Mouse (Mus musculus): Measurements from ENCODE around the gene Ncor2.

Ncor2 gene

GRCm38 (mm10) chr5:125190105-125190813, 11.2 kb upstream of the Ncor2 start:
- no peak for DNase-seq

- DNase-seq: peak; percentile 68
These were observed 10.6 kb upstream of the Ncor2 start for GRCm38 (mm10) chr5:125189625-125190024.

DNA sequence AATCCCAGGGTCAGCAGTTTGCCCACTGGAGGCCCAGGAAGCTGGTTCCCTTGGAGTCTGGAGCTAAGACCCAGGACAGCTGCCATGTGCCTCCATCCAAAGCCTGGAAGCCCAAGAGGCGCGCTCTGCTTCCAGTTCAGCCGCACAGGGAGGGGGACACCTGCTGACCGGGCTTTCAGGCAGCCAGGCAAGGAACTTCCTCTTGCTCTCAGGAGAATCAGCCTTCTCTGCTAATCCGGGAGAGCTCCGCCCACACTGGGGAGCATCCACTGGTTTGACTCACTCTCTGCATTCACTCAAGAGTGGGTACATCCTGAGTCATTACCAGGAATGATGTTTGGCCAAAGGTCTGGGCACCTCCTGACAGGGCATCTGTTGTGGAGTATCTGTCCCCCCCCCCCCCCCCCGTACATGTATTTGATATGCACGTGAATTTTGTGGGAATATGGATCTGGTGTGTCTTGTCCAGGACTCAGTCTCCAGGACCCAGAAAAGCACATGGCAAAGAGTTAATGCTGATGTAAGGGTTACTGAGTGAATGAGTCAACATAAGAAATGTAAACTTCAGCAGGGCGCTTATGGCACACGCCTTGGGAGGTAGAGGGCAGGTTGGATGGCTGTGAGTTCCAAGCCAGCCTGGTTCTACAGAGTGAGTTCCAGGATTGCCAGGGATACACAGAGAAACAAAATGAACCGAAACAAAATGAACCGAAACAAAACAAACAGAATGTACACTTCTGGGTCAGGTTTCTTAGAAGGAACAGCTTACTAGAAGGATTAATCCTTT, 10.0 kb upstream of the Ncor2 start:
- no peak for DNase-seq

- no peak for DNase-seq
These were observed 5.8 kb upstream of the Ncor2 start for GRCm38 (mm10) chr5:125184826-125185225.

- DNase-seq: no peak
These were observed 4.4 kb upstream of the Ncor2 start for GRCm38 (mm10) chr5:125183321-125184003.

- no peak for DNase-seq
These were observed 1.7 kb upstream of the Ncor2 start for GRCm38 (mm10) chr5:125180630-125181263.

DNA sequence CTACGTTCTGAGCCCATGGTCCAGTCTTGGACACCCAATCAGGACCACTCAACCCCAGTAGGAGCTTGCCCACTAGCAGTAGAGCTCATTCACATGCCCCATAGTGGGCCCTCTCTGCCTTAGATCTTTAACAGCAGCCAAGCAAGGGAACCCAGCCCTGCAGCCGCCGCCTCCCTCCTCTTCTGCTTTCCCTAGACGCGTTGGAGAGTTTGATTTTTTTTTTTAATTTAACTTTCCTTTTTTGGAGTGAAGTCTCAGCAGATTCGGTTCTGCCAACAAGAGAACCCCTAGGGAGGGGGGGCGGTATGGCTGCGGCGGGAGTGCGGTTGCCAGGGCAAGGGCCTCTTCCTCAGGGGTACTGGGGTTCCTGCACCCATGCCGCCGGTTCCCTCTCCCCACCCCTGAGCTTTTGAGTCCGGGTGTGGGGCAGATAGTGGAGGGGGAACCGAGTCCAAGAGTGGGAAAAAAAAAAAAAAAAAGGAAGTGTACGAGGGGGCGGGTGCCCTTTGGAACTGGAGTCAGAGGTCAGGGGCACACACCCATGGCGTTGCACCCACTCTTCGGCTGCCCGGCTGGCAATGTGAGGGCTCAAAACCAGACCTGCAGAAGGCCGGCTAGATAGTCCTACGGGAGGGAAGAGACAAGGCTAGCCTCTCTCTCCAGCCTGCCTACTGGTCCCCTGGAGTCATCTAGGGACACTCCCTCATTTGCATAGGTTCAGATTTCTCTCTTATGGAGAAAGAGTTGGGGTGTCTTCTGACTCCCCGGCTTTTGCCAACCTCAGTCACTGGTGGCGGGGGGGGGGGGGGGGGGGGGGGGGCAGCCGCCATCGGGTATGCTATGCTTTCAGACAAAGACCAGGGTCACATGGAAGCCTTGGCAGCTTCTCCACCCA, 963 bp upstream of the Ncor2 start:
- DNase-seq: no peak

DNA sequence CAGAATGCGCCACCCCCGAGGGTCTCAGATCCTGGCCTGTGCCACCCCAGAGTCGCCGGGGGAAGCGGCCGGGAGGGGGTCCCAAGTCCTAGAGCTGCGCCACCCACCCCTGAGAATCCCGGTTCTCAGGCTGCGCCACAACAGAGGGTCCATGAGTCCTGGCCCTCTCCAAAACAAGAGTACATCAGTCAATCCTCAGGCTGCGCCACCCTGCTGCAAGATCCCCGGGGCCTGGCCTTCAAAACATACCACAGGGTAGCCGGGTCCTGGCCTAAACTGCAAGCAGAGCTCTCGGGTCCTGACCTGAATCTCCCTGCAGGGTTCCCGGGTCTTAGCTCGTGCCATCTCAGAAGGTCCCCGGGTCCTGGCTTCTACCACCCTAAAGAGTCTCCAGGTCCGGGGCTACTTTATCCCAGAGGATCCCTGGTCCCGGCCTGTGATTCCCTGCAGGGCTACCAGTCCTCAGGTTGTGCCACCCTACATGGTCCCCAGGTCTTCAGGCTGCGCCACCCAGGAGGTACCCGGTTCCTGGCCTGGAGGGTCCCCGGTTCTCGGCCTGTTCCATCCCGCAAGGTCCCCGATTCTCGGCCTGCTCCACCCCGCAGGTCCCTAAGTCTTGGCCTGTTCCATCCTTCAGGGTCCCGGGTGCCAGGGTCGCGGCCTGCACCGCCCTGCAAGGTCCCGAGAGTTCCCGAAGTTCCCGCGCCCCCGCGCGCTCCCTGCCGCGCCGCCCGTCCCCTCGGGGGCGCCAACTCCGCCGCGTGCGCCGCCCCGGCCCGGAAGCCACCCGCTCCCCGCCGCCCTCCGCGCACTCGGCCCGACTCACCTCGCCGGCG, 630 bp downstream of the Ncor2 start:
- peak; percentile 66 for DNase-seq

DNA sequence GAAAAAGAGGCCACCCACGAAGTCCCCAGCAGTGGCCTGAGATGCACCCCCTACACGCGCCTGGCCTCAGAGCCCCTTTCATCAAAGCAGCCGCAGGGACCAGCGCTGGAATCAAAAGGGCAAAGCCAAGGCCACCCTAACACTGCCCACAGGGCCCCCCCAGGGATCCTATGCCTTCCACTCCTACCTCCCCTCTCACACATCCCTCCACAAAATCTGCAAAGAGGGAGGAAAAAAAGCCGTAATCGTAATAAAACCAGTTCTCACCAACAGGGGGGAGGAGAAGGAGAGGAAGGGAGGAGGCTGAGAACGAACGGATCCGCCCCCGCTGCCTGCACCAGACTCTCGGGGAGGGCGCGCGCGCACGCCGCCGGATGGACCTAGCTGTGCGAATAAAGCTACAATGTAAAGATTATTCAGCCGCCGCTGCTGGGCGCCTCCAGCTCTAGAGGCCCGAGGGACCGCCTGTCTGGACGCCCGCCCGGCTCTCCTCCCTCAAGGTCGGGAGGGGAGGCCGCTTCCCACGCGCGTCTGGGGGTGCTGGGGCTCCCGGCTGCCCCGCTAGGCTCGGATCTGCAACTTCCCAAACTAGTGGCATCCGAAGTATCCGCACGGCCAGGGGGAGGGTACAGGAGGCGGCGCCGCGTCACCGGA, 1.4 kb downstream of the Ncor2 start:
- DNase-seq: peak; percentile 70

DNA sequence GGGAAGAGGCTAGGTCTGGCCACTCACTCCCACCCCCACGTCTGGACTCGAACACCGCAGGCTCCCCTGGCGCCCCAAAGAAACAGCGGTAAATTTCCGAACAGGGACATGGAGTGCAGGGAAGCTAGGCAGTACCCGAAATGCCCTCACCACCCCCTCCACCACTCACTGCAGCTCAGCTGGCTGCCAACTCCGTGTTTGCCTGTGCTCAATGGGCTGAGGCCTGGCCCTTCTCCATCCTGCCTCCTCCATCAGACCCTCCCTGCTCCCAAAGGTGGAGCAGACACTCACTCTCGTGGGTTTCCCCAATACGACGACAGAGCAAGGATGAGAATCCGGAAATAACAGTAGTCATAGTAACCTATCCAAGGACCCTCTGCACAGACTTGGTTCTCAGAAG, 2.2 kb downstream of the Ncor2 start:
- no peak for DNase-seq

DNA sequence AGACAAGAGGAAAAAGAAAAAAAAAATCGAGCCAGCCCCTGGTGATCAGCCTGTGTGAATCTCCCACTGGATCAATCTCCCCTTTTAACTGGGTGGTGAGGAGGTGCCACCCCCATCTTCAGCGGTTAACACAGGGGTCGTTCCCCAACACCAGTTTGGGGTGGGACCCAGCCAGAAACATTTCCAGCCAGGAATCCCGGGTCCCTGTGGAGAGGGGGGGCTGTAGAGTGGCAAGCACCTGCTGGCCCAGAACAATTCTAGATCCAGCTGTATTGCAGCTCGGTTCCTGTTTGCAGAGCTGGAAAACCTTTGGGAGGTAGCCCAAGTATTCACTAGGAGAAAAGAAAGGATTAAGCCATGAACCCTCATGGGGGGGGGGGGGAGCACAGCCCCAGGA, 2.7 kb downstream of the Ncor2 start:
- no peak for DNase-seq

DNA sequence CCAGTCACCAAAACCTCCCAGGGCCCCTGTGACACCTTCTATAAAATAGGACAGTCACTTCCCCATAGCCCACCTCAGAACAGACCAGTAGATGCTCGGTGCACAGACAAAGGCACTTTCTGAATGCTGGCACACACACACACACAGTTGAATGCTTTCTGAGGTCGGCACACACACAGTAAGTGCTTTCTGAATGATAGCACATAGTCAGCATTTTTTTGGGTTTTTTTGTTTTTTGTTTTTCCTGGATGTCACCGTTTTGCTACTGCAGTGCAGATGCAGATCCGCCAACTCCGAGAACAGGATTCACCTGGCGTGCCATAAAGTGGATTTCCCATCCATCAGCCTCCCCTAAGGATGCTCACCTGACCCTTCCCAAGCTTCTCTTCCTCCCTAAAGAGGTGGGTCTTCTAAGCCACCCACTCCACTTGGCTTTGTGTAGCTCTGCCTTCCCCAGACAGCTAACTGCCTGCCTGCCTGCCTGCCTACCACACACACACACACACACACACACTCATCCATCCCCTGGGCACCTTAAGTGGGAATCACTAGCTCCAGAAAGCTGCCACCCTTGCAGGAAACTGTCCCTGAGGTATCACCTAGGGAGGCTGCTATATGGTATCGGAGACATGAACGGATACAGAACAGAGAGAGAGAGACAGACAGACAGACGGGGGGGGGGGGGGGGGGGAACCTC, 3.2 kb downstream of the Ncor2 start:
- DNase-seq: no peak

DNA sequence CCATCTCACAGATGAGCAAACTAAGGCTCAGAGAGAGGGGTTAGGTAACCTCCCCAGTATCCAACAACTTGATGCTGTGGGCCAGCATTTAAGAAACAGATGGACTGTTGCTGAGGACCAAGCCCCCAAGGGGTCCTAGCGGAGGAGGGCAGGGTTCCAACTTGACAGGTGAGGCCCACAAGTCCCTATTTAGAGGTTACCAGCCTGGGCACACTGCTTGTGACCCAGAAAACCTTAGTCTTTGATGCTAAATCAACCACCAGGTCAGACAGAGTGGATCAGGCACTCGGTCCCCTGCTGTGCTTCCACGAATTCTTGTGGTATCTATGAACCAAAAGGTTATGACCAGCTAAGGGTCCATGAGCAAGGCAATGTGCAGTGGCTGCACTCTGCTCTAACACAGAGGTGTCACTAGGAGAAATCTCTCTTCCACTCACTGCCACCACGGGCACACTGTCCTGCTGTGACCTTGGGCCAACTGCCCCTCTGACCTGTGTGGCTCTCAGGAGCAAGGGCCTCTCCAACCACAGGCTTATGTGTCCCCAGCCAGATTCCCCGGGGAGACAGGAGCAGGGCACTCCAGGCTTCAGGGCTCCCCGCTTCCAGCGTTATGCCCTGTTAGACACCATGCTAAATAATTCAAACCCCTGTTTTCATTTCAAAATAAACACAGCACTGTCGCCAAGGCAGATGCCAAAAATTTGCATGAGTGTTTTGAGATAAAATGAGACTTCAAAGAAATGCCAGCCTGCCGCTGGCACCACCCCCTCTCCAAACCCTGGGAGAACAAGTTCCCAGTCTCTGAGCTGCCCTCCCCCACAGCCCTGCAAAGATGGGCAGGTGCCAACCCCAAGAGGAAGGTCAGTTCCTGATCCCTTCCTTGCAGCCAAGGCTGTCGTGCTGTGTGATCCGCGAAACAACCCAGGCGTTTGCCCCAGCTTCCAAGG, 4.0 kb downstream of the Ncor2 start:
- peak; percentile 66 for DNase-seq

- no peak for DNase-seq
These were observed 5.2 kb downstream of the Ncor2 start for GRCm38 (mm10) chr5:125173868-125174267.

DNA sequence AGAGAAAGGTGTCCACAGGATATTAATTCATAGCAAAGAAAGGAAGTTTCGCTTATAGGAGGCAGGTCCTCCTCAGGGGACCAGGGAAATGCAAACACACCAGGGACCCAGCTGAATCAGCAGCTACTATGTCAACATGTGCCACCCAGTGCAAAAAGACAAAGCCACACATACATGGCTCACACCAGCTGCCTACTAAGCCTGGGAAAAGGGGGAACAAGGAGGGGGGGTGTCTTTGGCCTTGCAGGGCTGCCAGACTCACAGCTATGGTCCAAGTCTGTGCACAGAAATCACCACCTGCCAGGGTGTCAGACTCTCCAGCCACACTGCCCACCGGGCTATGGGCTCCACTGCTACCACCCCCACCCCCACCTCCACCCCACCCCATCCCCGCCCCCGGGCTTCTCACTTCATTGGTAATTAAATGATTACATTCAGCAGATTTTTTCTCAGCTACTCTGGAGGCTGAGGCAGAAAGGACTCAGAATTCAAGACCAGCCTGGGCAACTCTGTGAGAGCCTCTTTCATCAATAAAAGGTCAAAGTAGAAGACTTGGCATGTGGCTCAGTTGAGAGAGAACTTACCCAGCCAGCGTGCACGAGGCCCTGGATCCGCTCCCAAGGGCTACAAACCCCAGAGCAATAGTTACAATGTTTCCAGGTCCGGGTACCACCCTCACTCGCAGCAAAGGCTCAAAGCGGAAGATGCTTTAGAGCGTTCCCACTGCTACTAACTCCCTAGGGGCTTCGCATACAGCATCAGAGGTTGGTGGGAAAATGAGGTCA, 6.0 kb downstream of the Ncor2 start:
- no peak for DNase-seq

DNA sequence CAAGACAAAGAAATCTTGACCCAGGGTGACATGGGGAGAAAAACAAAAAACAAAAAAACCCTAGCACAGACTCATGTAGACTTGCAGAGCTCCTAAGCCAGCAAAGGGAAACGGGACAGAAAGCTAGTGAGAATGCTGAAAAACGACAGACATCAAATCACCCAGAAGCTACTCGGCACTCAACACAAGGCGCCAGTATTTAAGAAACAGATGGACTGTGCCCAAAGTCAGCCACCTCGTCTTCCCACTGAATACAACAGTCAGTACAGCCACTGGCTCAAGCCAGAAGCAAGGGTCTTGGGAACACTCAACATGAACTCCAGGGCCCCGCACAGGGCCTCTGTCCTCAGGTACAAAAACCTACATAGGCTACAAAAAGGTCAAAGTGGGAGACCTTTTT, 7.8 kb downstream of the Ncor2 start:
- DNase-seq: no peak

DNA sequence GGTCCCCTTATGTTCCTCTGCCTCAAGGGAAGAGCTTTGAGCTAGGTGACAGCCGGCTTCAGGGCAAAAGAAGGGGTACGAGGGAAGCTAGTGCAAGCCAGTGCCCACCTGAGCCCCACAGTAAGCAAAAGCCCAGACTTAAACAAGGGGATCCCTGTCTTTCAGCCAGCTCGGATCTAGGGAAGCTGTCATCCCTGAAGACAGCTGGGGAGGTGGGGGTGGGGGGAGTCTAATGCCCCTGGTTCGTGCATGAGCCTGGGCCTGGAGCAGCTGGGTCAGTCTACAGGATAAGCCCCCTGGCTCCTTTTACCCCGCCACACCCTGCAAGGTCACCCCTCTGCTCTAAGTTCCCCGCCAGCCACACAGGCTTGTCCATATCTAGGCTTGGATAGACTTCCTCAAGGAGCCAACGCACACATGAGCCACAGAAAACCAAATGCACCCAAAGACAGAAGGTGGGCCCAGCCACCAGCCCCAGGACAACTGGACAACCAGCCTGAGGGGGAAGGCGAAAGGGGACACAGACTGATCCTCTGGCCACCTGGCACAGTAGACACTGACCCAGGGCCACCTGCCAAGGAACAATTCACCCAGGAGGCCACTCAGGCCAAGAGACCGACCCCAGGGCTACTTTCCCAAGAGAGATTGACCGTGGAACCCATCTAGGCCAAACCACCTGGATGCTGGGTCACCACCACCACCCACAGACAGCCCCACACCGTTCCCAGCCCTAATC, 8.7 kb downstream of the Ncor2 start:
- no peak for DNase-seq
